Mouse (Mus musculus) G1E (cell line): ENCODE data around the gene Gng13.

Source experiments
- CTCF ChIP-seq: IDR thresholded peaks from 2 replicates; pipeline ENCODE4 v1.5.1; 2012; ENCODE audit warnings: low read depth, low read length, inconsistent platforms, mixed read lengths
- GATA1 ChIP-seq: IDR thresholded peaks from 2 replicates; pipeline ENCODE4 v1.6.1; 2012; ENCODE audit warnings: borderline replicate concordance, low read length, inconsistent platforms, mixed read lengths
- POLR2AphosphoS5 ChIP-seq: IDR thresholded peaks from 2 replicates; pipeline ENCODE4 v1.6.1; 2012; ENCODE audit warnings: low read depth, low read length, inconsistent platforms; ENCODE audit not compliant: insufficient replicate concordance
- TAL1 ChIP-seq: conservative IDR thresholded peaks from 2 replicates; pipeline ENCODE4 v1.6.1; 2012; ENCODE audit warnings: low read depth, low read length, inconsistent platforms, mixed read lengths

DNA sequence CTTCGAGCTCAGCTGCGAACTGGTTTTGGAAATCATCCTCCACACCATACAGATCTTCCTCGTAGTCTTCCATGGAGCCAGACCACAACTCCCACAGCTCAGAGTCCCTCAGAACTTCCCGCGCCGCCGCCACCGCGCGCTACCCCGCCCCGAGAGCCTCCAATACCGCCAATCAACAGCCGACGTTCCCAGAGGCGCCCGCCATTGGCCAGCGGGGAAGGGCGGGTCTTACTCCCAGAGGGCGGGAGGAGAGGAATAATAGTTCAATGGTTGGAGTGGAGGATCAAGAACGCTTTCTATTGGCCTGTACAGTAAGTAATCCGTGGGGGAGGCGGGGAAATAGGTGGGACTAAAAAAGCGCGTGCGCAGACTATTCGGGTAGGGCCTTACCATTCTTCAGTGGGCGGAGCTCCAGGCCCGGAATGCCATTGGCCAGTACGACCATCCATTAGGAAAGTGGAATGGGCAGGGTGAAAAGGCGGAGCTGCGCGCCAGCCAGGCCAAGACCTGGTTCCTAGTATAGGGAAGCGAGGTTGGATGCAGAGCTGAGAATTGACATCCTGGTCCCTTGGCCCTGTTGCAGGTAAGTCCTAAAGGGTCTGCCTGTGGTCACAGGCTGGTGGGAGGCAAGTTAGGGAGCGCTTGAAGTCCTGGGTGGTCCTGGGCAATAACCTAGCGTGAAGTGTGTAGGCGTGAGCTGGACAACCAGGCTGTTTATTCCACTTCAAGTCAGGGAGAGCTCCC is 10.5 kb downstream of the Gng13 start, which contains the start of the genes Chtf18 and Rpusd1:
- no peak for TF ChIP-seq GATA1
- TF ChIP-seq CTCF: no peak
- TF ChIP-seq TAL1: no peak
- TF ChIP-seq POLR2AphosphoS5: no peak
